Mouse (Mus musculus) liver, embryonic 11.5 days (tissue): Measurements from ENCODE around the gene Elmo3. TPM values are rescaled to one million over a fixed set of nuclear protein-coding genes. Genes with fewer than 3 reads are reported as not detected.

ENCODE experiments used
- ATAC-seq: fragments of 200-750 bp; cut with Nextera tagmentation; replicated peaks from 2 replicates; pipeline ENCODE4 v1.8.0; 2017; ENCODE audit warnings: moderate number of reproducible peaks, mild to moderate bottlenecking, moderate TSS enrichment, moderate library complexity; ENCODE audit not compliant: low FRiP score
- DNase-seq: peaks from one replicate; pipeline ENCODE4 v3.0.0-alpha.2; 2017; ENCODE audit warnings: low spot score
- H3K27ac ChIP-seq: fragments of 300-500 bp; sonication (generic); 2 replicates; pipeline ENCODE4 v1.5.1; 2014; ENCODE audit warnings: mild to moderate bottlenecking, low read depth, low read length, control low read depth
- H3K27me3 ChIP-seq: fragments of 300-500 bp; sonication (generic); replicated peaks from 2 replicates; pipeline ENCODE4 v1.6.1; 2014; ENCODE audit warnings: low read length, mixed read lengths; ENCODE audit not compliant: control insufficient read depth, insufficient read depth
- H3K36me3 ChIP-seq: fragments of 300-500 bp; sonication (generic); 2 replicates; pipeline ENCODE4 v1.6.1; 2014; ENCODE audit warnings: mild to moderate bottlenecking, low read length, moderate library complexity, mixed read lengths; ENCODE audit not compliant: control insufficient read depth, insufficient read depth
- H3K4me1 ChIP-seq: fragments of 300-500 bp; sonication (generic); replicated peaks from 2 replicates; pipeline ENCODE4 v1.6.1; 2014; ENCODE audit warnings: low read length, mixed read lengths; ENCODE audit not compliant: control insufficient read depth, insufficient read depth
- H3K4me2 ChIP-seq: fragments of 300-500 bp; sonication (generic); 2 replicates; pipeline ENCODE4 v1.6.1; 2014; ENCODE audit warnings: mild to moderate bottlenecking, control low read depth, moderate library complexity
- H3K4me3 ChIP-seq: fragments of 300-500 bp; sonication (generic); 2 replicates; pipeline ENCODE4 v1.5.1; 2014; ENCODE audit warnings: low read depth, low read length, control low read depth
- H3K9ac ChIP-seq: fragments of 300-500 bp; sonication (generic); 2 replicates; pipeline ENCODE4 v1.6.1; 2014; ENCODE audit warnings: low read depth, low read length, control low read depth
- H3K9me3 ChIP-seq: fragments of 300-500 bp; sonication (generic); 2 replicates; pipeline ENCODE4 v1.6.1; 2016; ENCODE audit warnings: low read length, inconsistent platforms, mixed read lengths; ENCODE audit not compliant: control insufficient read depth
- WGBS: fragments of 180-500 bp; shearing (Covaris S2); extraction: QIAGEN DNeasy Blood & Tissue Kit; methylation state at CpG from one replicate; pipeline ENCODE4 v1.1.7; 2014; 5-methylcytosine and 5-hydroxymethylcytosine counted together
- polyA plus RNA-seq: library from polyadenylated mRNA; unstranded; fragments of >200 nt; fragmentation: Nextera tagmentation; extraction: Ambion mirVana; gene quantifications from 2 replicates; pipeline ENCODE4 v1.2.1, GENCODE M21; 2014

Elmo3 gene
- polyA plus RNA-seq, 1 experiment from 2014 or later, result 2.6 TPM

DNA sequence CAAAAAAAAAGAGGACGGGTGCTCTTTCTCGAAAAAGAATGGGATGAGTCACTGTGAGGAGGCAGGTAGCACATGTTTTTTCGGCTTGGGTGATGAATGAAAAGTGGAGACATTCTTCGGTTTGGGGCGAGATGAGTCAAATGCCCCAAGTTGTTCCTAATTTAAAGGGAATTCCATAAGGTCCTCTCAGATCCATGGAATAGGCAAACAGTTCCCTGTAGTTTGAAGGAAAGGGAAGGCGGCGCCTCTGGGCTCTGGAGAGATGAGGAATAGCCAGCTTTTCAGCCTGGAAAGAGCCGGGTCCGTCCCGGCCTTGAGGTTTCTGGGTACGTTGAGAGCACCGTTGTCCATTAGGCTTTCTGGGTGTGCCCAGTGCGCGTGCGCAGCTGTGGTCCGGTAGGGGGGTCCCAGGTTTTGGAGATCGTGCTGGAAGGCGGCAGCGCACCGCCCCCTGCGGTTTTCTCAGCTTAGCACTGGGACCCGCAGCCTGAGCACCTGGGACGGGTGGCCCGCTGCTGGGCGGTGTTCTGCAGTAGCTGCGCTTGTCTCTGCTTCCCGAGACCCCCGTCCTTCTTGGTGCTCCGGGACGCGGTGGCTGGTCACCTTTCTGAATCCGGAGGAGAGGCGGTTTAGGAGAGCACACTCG, 43.2 kb downstream of the Elmo3 start, which contains the start of gene Slc9a5:
Gene Slc9a5, plus strand, starts transcription at position 394 of the 646 bp plus-strand sequence.
- Histone ChIP-seq H3K4me3 (peak within 1 kb of the TSS; percentile 57), H3K27me3 (peaks cover 29% of the 10 kb centered on the region), H3K9ac (peak within 1 kb of the TSS; percentile 49), H3K4me1 (peaks cover 26% of the 10 kb centered on the region), H3K36me3 (no peaks in the 10 kb centered on the region), H3K9me3 (no peaks in the 10 kb centered on the region), H3K4me2 (peak within 1 kb of the TSS; percentile 83), H3K27ac (peak within 1 kb of the TSS; percentile 17)
- peak; percentile 64 for DNase-seq
- ATAC-seq, result no peak
- under 1% methylated on average over 34 of the region's 34 CpGs for WGBS

DNA sequence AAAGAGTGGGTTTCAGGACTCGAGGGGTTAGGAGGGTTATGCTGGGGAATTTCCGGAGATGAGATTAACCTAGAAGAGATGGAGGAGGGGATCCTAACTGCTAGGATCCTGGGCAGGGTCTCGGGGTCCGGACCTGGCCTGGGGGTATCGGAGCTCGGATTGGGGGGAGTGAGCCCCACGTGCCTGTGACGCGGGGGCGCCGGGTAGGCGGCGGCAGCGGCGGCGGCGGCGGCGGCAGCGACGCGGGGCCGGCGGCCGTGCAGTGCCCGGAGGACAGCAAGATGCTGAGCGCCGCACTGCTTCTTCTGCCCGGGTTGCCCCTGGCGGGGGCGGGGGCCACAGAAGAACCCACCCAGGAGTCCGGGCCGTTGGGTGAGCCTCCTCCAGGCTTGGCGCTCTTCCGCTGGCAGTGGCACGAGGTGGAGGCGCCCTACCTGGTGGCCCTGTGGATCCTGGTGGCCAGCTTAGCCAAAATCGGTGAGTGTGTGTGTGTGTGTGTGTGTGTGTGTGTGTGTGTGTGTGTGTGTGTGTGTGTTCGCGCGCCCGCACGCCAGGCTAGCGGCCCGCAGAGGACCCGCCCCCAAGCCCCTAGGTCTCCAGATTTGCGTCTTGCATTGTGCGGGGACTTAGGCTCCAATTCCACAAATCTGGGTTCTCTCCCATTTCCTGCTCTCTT, 43.8 kb downstream of the Elmo3 start:
- Histone ChIP-seq H3K9ac (peak overlapping the region; percentile 43), H3K36me3 (no peaks in the 10 kb centered on the region), H3K4me2 (peak overlapping the region; percentile 83), H3K4me1 (peaks cover 26% of the 10 kb centered on the region), H3K27me3 (peaks cover 29% of the 10 kb centered on the region), H3K27ac (no peak overlapping the region), H3K9me3 (no peaks in the 10 kb centered on the region), H3K4me3 (peak overlapping the region; percentile 57)
- ATAC-seq, result no peak
- DNase-seq, result no peak
- 2% methylated on average over 45 of the region's 48 CpGs for WGBS

DNA sequence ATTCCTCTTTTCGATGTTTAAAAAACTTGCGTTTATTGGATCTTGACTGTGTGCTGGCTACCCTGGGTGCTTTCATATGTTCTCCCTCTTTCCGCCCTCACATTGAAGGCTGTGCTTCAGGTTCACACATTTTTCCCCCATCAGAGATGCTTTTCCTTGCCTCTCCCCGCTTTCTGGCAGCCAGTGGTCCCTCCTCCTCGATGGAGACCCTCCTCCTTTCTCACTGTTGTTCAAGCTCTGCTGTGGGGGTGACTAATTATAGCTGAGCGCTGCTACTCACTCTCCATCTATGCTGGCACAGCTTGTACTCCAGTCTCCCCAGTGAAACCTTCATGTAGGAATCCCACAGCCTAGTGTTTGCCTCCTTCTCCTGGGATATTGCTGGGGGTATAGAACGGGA, 44.8 kb downstream of the Elmo3 start:
- peaks cover 29% of the 10 kb centered on the region for H3K27me3 ChIP-seq
- H3K4me1 ChIP-seq, result peaks cover 23% of the 10 kb centered on the region
- H3K4me2 ChIP-seq, result peak overlapping the region; percentile 83; the same call in 1 of the 2 replicates
- H3K4me3 ChIP-seq, result no peak overlapping the region
- no peak overlapping the region for H3K9ac ChIP-seq
- H3K9me3 ChIP-seq, result no peaks in the 10 kb centered on the region
- no peak for DNase-seq
- 47% methylated on average over 7 of the region's 7 CpGs for WGBS
- H3K36me3 ChIP-seq, result no peaks in the 10 kb centered on the region
- ATAC-seq, result no peak
- H3K27ac ChIP-seq, result no peak overlapping the region

DNA sequence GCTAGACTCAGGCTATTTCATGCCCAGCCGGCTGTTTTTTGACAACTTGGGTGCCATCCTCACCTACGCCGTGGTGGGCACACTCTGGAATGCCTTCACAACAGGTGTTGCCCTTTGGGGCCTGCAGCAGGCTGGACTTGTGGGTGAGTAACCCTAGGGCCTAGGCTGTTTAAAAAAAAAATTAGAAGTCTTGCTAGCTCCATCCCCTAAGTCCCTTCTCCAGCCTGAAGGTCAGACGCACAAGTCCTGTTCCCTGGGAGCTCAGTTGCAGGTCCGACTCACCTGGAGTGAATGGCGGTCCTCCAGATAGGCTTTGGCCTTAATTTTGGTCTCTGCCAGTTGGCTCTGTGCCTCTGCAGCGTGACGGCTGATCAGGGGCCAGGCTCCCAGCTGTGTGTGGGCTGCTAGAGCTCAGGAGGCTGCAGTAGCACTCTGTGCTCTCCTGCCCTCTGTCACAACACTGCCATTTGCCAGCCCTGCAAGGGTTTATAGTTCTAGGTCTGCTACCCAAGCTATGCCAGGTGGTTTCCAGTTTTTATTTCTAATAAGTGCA, 48.3 kb downstream of the Elmo3 start:
- no peak for ATAC-seq
- no peak overlapping the region for H3K27ac ChIP-seq
- WGBS, result 83% methylated on average over 8 of the region's 8 CpGs
- peaks cover 26% of the 10 kb centered on the region for H3K27me3 ChIP-seq
- no peak overlapping the region for H3K4me2 ChIP-seq
- peaks cover 11% of the 10 kb centered on the region for H3K4me1 ChIP-seq
- no peak overlapping the region for H3K9ac ChIP-seq
- no peak overlapping the region for H3K4me3 ChIP-seq
- no peaks in the 10 kb centered on the region for H3K36me3 ChIP-seq
- H3K9me3 ChIP-seq, result no peaks in the 10 kb centered on the region
- DNase-seq, result no peak

DNA sequence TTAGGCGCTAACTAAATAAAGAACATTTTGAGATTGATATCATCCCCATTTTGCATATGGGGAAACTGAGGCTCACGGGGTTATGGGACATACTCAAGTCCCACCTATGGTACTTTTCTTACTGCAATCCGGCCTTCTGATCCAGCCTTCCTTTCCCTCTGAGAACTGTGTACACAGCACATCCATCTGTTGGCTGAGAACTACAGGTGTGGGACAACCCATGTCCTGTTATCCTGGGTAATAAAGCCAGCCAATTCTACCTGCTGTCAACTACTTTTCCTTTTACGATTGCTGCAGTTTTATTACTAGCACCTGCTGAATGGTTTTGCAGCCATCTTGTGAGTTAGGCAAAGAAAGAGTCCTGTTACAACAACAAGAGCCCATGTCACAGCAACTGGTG, 49.1 kb downstream of the Elmo3 start:
- ATAC-seq (no peak), DNase-seq (no peak)
- H3K9me3 ChIP-seq, result no peaks in the 10 kb centered on the region
- H3K9ac ChIP-seq, result no peak overlapping the region
- 0 out of 2 replicates have a peak, but pooled peaks cover 4% of the 10 kb centered on the region for H3K4me1 ChIP-seq
- H3K36me3 ChIP-seq, result no peaks in the 10 kb centered on the region
- H3K27ac ChIP-seq, result no peak overlapping the region
- H3K27me3 ChIP-seq, result peaks cover 17% of the 10 kb centered on the region
- no peak overlapping the region for H3K4me2 ChIP-seq
- WGBS, result 88% methylated on average over 4 of the region's 4 CpGs
- H3K4me3 ChIP-seq, result no peak overlapping the region

DNA sequence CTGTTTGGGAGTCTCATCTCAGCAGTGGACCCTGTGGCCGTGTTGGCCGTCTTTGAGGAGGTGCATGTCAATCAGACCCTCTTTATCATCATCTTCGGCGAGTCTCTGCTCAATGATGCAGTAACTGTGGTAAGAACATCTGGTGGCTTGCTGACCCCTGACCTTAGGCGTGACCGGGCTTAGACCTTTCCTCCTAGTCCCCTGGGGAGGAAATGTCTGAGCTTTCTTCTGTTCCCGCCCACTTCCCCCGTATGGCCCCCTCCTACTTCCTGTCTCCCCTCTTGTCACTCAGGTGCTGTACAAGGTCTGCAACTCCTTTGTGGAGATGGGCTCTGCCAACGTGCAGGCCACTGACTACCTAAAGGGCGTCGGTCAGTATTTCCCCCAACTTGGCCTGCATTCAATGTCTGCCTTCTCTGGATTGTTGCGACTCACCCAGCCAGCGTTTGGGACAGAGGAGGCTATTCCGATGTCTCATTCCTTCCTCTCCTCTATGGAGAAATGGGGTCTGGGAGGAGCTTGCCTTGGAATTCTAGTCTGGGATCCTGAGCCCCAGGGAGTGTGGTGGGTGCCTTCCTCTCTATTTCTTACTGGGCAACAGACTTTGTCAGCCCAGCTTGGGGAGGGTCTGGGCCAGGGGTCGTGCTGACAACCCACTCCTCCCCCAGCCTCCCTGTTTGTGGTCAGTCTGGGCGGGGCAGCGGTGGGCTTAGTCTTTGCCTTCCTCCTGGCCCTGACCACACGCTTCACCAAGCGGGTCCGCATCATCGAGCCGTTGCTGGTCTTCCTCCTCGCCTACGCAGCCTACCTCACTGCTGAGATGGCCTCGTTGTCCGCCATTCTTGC, 50.0 kb downstream of the Elmo3 start:
- H3K27me3 ChIP-seq, result peaks cover 9% of the 10 kb centered on the region
- H3K9ac ChIP-seq, result no peak overlapping the region
- DNase-seq (no peak), ATAC-seq (no peak)
- WGBS, result 51% methylated on average over 26 of the region's 26 CpGs
- no peak overlapping the region; the same call in 1 of the 2 replicates for H3K4me2 ChIP-seq
- no peaks in the 10 kb centered on the region for H3K9me3 ChIP-seq
- 0 out of 2 replicates have a peak, but pooled peaks cover 4% of the 10 kb centered on the region for H3K4me1 ChIP-seq
- no peak overlapping the region for H3K4me3 ChIP-seq
- no peak overlapping the region for H3K27ac ChIP-seq
- no peaks in the 10 kb centered on the region for H3K36me3 ChIP-seq

DNA sequence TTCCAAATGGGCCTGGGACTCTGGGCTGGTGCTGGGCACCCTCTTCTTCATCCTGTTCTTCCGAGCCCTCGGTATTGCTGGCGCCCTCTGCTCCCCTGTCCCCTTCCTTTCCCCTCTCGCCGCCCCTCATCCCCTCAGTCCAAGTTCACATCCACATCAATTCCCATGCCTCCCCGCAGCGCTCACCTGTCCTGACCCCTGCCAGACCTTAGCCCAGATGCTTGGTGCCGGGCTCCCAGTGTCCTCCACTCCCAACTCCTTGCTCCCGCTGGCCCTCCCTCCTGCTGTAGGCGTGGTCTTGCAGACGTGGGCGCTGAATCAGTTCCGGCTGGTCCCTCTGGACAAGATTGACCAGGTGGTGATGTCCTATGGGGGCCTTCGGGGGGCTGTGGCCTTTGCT, 51.3 kb downstream of the Elmo3 start:
- no peak overlapping the region for H3K4me3 ChIP-seq
- 82% methylated on average over 14 of the region's 14 CpGs for WGBS
- no peak for DNase-seq
- H3K9ac ChIP-seq, result no peak overlapping the region
- no peak overlapping the region for H3K4me2 ChIP-seq
- H3K4me1 ChIP-seq, result 0 out of 2 replicates have a peak, but pooled peaks cover 4% of the 10 kb centered on the region
- no peaks in the 10 kb centered on the region for H3K27me3 ChIP-seq
- H3K36me3 ChIP-seq, result no peaks in the 10 kb centered on the region
- no peak overlapping the region for H3K27ac ChIP-seq
- no peaks in the 10 kb centered on the region for H3K9me3 ChIP-seq
- no peak for ATAC-seq

DNA sequence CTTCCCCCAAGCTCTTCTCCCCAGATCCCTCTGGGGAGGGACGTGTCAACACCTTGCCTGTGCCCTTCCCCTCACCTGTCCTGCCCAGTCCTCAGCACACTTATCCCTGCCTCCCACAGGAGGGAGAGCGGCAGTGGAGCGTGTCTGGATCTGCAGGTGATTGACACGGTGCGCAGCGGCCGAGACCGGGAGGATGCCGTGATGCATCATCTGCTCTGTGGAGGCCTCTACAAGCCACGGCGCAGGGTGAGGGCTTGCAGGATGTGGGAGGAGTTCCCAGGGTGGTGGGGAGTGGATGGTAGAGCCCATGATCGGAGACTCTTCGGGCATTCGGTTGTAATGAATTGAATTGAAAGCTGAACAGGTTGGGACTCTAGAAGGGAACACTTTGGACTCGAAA, 53.8 kb downstream of the Elmo3 start:
- Histone ChIP-seq H3K36me3 (no peaks in the 10 kb centered on the region), H3K9me3 (no peaks in the 10 kb centered on the region), H3K9ac (no peak overlapping the region), H3K4me1 (peaks cover 4% of the 10 kb centered on the region; the same call in 1 of the 2 replicates), H3K27me3 (no peaks in the 10 kb centered on the region), H3K4me3 (no peak overlapping the region), H3K4me2 (no peak overlapping the region), H3K27ac (no peak overlapping the region)
- DNase-seq (no peak), ATAC-seq (no peak)
- WGBS, result 67% methylated on average over 15 of the region's 15 CpGs
